Mouse (Mus musculus) CH12.LX (cell line): ENCODE data around the gene Capn2.

Source experiments
- BHLHE40 ChIP-seq: IDR thresholded peaks from 2 replicates; pipeline ENCODE4 v1.6.1; 2011; ENCODE audit warnings: mild to moderate bottlenecking, low read depth, low read length, improper control_type of control experiment
- CTCF ChIP-seq, 2 experiments: IDR thresholded peaks in 1 of 2; conservative IDR thresholded peaks in 1 of 2; 2 replicates each; pipeline ENCODE4 v1.5.1; 2011 to 2012; ENCODE audit warnings: low read depth in 2 of 2, low read length in 2 of 2, improper control_type of control experiment in 1 of 2, inconsistent platforms in 1 of 2, mild to moderate bottlenecking in 1 of 2, moderate library complexity in 1 of 2
- POLR2A ChIP-seq: IDR thresholded peaks from 2 replicates; pipeline ENCODE4 v1.6.1; 2011; ENCODE audit warnings: low read depth, mild to moderate bottlenecking, improper control_type of control experiment, low read length
- RAD21 ChIP-seq: IDR thresholded peaks from 2 replicates; pipeline ENCODE4 v1.6.1; 2011; ENCODE audit warnings: low read depth, mild to moderate bottlenecking, low read length, improper control_type of control experiment, moderate library complexity
- ZNF384 ChIP-seq: IDR thresholded peaks from 2 replicates; pipeline ENCODE4 v1.6.1; 2012; ENCODE audit warnings: low read depth, low read length, improper control_type of control experiment, inconsistent platforms

GRCm38 (mm10) chr1:182432059-182432458, 85.3 kb downstream of the Capn2 start:
- TF ChIP-seq RAD21 (no peak), ZNF384 (no peak), BHLHE40 (no peak), POLR2A (no peak), CTCF (conservative IDR thresholded peaks at IDR 0.05 in 1 of 2, IDR thresholded peaks at IDR 0.05 in 1 of 2; ENCODE audit: low read depth in 2 of 2, low read length in 2 of 2) (no peak)
